Mouse (Mus musculus): ENCODE data around the gene Cacna2d2.

DNA sequence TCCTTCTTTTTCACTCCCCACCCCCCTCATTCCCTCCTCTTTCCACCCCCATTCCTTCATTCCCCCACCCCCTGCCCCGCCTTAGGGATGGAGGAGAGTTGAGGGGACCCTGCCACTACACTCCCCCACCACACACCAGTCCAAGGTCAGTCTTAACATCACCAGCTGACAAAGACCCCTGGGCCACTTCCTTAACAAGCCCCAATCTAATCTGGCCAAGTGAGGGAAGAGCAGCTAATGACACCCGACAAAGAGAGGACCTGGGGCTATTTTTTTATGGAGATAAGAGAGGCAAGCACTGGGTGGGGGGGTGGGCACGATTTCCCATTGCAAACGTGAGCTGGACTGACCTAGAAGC lies 29.3 kb upstream of the Cacna2d2 start:
- TF ChIP-seq CTCF (IDR thresholded peaks at IDR 0.05; ENCODE audit: low read depth, low read length), result no peak
- no peak for TF ChIP-seq POLR2A (IDR thresholded peaks at IDR 0.05; ENCODE audit: borderline replicate concordance, low read depth, low read length)
